ENCODE assay signal across 19 mouse cellular contexts in the genomic region with DNA sequence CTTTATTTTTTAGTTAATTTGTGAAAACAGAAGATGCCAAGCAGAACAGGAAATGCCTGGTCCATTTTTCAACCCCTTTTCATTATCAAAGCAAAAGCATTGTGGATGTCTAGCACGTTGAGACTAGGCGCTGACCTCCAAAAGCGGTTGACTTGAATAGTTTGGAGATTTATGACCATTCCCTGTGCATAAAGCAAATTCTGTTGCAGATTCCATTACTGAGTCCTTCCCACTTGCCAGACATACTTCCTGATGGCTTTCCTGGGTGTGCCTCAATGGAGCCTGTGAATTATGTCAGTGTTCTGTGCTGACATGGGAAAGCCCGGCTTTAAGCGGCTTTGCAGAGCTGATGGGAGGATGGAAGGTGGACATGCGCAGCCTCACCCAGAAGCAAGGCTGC. TPM values are rescaled to one million over a fixed set of nuclear protein-coding genes. Genes with fewer than 3 reads are reported as not detected.
DNase-seq lines count a peak whose midpoint lies in the region; ATAC-seq and TF ChIP-seq lines count a peak whose summit lies in the region.
"Had no signal": no experiment of that assay in that cellular context is flagged by ENCODE, and none has a peak within 500 bp of the region (broad histone marks: within the 10 kb centered on the region; RNA-seq: fewer than 3 reads in every experiment).

No protein-coding gene starts in this region.

- TF ChIP-seq CTCF in kidney, postnatal 0 days (IDR thresholded peaks at IDR 0.05; ENCODE audit: low read depth), result no peak

- H3K4me2 ChIP-seq in kidney, postnatal 0 days (ENCODE audit: low read length), result no peak overlapping the region
- H3K4me2 ChIP-seq in kidney, embryonic 14.5 days (replicated peaks; ENCODE audit: low read depth, low read length), result no peak overlapping the region
- H3K4me2 ChIP-seq: embryonic facial prominence, embryonic 13.5 days; embryonic facial prominence, embryonic 15.5 days; forebrain, embryonic 13.5 days had no signal

- no peak for ATAC-seq in kidney, postnatal 0 days (replicated peaks; ENCODE audit: low FRiP score, low read depth)
- no peak for ATAC-seq in kidney, embryonic 14.5 days (ENCODE audit: low FRiP score, low TSS enrichment)
- ATAC-seq: forebrain, embryonic 13.5 days; forebrain, embryonic 16.5 days had no signal

- no peak overlapping the region for H3K9ac ChIP-seq in kidney, postnatal 0 days (ENCODE audit: low read depth, low read length)
- H3K9ac ChIP-seq in kidney, embryonic 14.5 days (ENCODE audit: low read depth, low read length), result no peak overlapping the region
- H3K9ac ChIP-seq: embryonic facial prominence, embryonic 13.5 days; embryonic facial prominence, embryonic 15.5 days; forebrain, embryonic 13.5 days had no signal

- no peak overlapping the region for H3K27ac ChIP-seq in kidney, postnatal 0 days
- no peak overlapping the region for H3K27ac ChIP-seq in kidney, embryonic 14.5 days (ENCODE audit: low read depth, low read length)
- H3K27ac ChIP-seq: embryonic facial prominence, embryonic 13.5 days; embryonic facial prominence, embryonic 15.5 days; forebrain, embryonic 13.5 days had no signal

- no peak overlapping the region for H3K4me3 ChIP-seq in kidney, postnatal 0 days (replicated peaks; ENCODE audit: low read depth, low read length)
- H3K4me3 ChIP-seq in kidney, embryonic 14.5 days (ENCODE audit: low read length), result no peak overlapping the region
- H3K4me3 ChIP-seq: embryonic facial prominence, embryonic 13.5 days; embryonic facial prominence, embryonic 15.5 days; erythroblast, embryonic 14.5 days; forebrain, embryonic 13.5 days had no signal

- 35% methylated on average over 6 of the region's 6 CpGs for WGBS in kidney, postnatal 0 days
- 38% methylated on average over 6 of the region's 6 CpGs for WGBS in kidney, embryonic 14.5 days

- no peaks in the 10 kb centered on the region for H3K27me3 ChIP-seq in kidney, postnatal 0 days (ENCODE audit: insufficient read depth, low read length)
- no peaks in the 10 kb centered on the region for H3K27me3 ChIP-seq in kidney, embryonic 14.5 days (ENCODE audit: control insufficient read depth, insufficient read depth, low read length)
- H3K27me3 ChIP-seq: embryonic facial prominence, embryonic 13.5 days; embryonic facial prominence, embryonic 15.5 days; forebrain, embryonic 13.5 days had no signal

- DNase-seq in adrenal gland, postnatal 14 days, result peak; percentile 28
- no peak for DNase-seq in adrenal gland, postnatal 10 days
- peak; percentile 66 for DNase-seq in kidney, postnatal 0 days (ENCODE audit: low spot score)
- no peak for DNase-seq in kidney, postnatal 4 days
- DNase-seq: adrenal gland, adult 8-10 months; adrenal gland, postnatal 36 days; cerebellum, adult 11 months; cerebellum, adult 18-20 months; cerebellum, adult 8-10 months; cerebellum, adult 9-11 months; cerebellum, postnatal 14 days; cerebellum, postnatal 36 days; embryo, embryonic 11 days had no signal

- no peaks in the 10 kb centered on the region for H3K36me3 ChIP-seq in kidney, postnatal 0 days (ENCODE audit: insufficient read depth, low read length)
- no peaks in the 10 kb centered on the region for H3K36me3 ChIP-seq in kidney, embryonic 14.5 days (ENCODE audit: control insufficient read depth, insufficient read depth, low read length)
- H3K36me3 ChIP-seq: embryonic facial prominence, embryonic 13.5 days; embryonic facial prominence, embryonic 15.5 days had no signal

- no peaks in the 10 kb centered on the region for H3K9me3 ChIP-seq in kidney, postnatal 0 days (replicated peaks; ENCODE audit: low read length)
- H3K9me3 ChIP-seq in kidney, embryonic 14.5 days (ENCODE audit: control insufficient read depth, low read length), result no peaks in the 10 kb centered on the region
- H3K9me3 ChIP-seq: embryonic facial prominence, embryonic 13.5 days; embryonic facial prominence, embryonic 15.5 days; forebrain, embryonic 13.5 days had no signal

- H3K4me1 ChIP-seq in kidney, postnatal 0 days (replicated peaks; ENCODE audit: insufficient read depth, low read length), result no peaks in the 10 kb centered on the region
- no peaks in the 10 kb centered on the region for H3K4me1 ChIP-seq in kidney, embryonic 14.5 days (ENCODE audit: control insufficient read depth, insufficient read depth, low read length)
- H3K4me1 ChIP-seq: embryonic facial prominence, embryonic 13.5 days; embryonic facial prominence, embryonic 15.5 days had no signal

RNA-seq across cellular contexts. Expression of a gene that starts 24.4 kb away (rescaled TPM):
- total RNA-seq in adrenal gland, postnatal 14 days (2021), result 66.9 and 72.1 TPM in 2 replicates
- total RNA-seq in adrenal gland, postnatal 10 days (2021), result 10 to 100 TPM; 45.9 to 53.5 TPM
- polyA plus RNA-seq in kidney, postnatal 0 days (2015; fragmentation: Nextera tagmentation; extraction: Ambion mirVana), result 24.0 and 24.5 TPM in 2 replicates
- 16.8 and 18.5 TPM in 2 replicates for polyA plus RNA-seq in kidney, embryonic 14.5 days (2014; fragmentation: Nextera tagmentation; extraction: Ambion mirVana)

Comparison
In these comparisons a context has a peak if more than half of its experiments do, and no peak if none do; other contexts are left out.
1. DNase-seq: peak in adrenal gland, postnatal 14 days (single experiment) and kidney, postnatal 0 days (single experiment); none in adrenal gland, postnatal 10 days (single experiment) and kidney, postnatal 4 days (0 of 2).